Mouse (Mus musculus) hindbrain, embryonic 11.5 days (tissue): Measurements from ENCODE around the gene Fyttd1. TPM values are rescaled to one million over a fixed set of nuclear protein-coding genes. Genes with fewer than 3 reads are reported as not detected.
"Not testable (repeated sequence)": the region's sequence is repeated elsewhere in the genome, so short reads cannot be mapped to it uniquely, and the experiment has no call there.

Source experiments
- ATAC-seq: fragments of 200-750 bp; cut with Nextera tagmentation; 2 replicates; pipeline ENCODE4 v1.8.0; 2017; ENCODE audit warnings: mild to moderate bottlenecking, moderate TSS enrichment, moderate library complexity; ENCODE audit not compliant: low FRiP score
- DNase-seq: peaks from one replicate; pipeline ENCODE4 v3.0.0-alpha.2; 2015; ENCODE audit warnings: low spot score
- H3K27ac ChIP-seq: fragments of 300-500 bp; sonication (generic); 2 replicates; pipeline ENCODE4 v1.5.1; 2014; ENCODE audit warnings: mild to moderate bottlenecking, low read depth, low read length
- H3K27me3 ChIP-seq: fragments of 300-500 bp; sonication (generic); 2 replicates; pipeline ENCODE4 v1.6.1; 2014; ENCODE audit warnings: mild to moderate bottlenecking, low read length, moderate library complexity, mixed read lengths; ENCODE audit not compliant: control insufficient read depth, insufficient read depth
- H3K36me3 ChIP-seq: fragments of 300-500 bp; sonication (generic); 2 replicates; pipeline ENCODE4 v1.6.1; 2014; ENCODE audit warnings: mild to moderate bottlenecking, low read length, moderate library complexity, mixed read lengths; ENCODE audit not compliant: control insufficient read depth, insufficient read depth
- H3K4me1 ChIP-seq: fragments of 300-500 bp; sonication (generic); replicated peaks from 2 replicates; pipeline ENCODE4 v1.6.1; 2014; ENCODE audit warnings: low read length, mixed read lengths; ENCODE audit not compliant: control insufficient read depth, insufficient read depth
- H3K4me2 ChIP-seq: fragments of 300-500 bp; sonication (generic); replicated peaks from 2 replicates; pipeline ENCODE4 v1.6.1; 2014; ENCODE audit warnings: mild to moderate bottlenecking, low read depth, low read length
- H3K4me3 ChIP-seq: fragments of 300-500 bp; sonication (generic); 2 replicates; pipeline ENCODE4 v1.5.1; 2014; ENCODE audit warnings: low read depth, low read length
- H3K9ac ChIP-seq: fragments of 300-500 bp; sonication (generic); 2 replicates; pipeline ENCODE4 v1.6.1; 2014; ENCODE audit warnings: low read depth, low read length
- H3K9me3 ChIP-seq: fragments of 300-500 bp; sonication (generic); 2 replicates; pipeline ENCODE4 v1.6.1; 2016; ENCODE audit warnings: low read length; ENCODE audit not compliant: control insufficient read depth
- WGBS: fragments of 180-500 bp; shearing (Covaris S2); extraction: QIAGEN DNeasy Blood & Tissue Kit; methylation state at CpG from one replicate; pipeline ENCODE4 v1.1.7; 2014; 5-methylcytosine and 5-hydroxymethylcytosine counted together
- polyA plus RNA-seq: library from polyadenylated mRNA; unstranded; fragments of >200 nt; fragmentation: Nextera tagmentation; extraction: Ambion mirVana; gene quantifications from 2 replicates; pipeline ENCODE4 v1.2.1, GENCODE M21; 2014

Gene Fyttd1
- polyA plus RNA-seq, 1 experiment from 2014 or later = 141 TPM

DNA sequence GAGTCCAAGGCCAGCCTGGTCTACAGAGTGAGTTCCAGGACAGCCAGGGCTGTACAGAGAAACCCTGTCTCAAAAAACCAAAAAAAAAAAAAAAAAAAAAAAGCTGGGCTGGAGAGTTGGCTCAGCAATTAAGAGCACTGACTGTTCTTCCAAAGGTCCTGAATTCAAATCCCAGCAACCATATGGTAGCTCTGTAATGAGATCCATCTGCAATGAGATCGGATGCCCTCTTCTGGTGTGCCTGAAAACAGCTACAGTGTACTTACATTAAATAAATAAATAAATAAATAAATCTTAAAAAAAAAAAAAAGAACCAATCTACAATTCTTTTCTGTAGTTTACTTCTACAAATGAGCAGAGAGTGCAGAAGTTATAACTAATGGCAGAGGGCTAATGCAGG, 2.0 kb upstream of the Fyttd1 start:
- H3K27me3 ChIP-seq, H3K27ac ChIP-seq, H3K4me3 ChIP-seq, H3K36me3 ChIP-seq, ATAC-seq, H3K9ac ChIP-seq, H3K9me3 ChIP-seq, H3K4me1 ChIP-seq, H3K4me2 ChIP-seq, DNase-seq: not testable (repeated sequence)
- WGBS = 57% methylated on average over 1 of the region's 1 CpGs

DNA sequence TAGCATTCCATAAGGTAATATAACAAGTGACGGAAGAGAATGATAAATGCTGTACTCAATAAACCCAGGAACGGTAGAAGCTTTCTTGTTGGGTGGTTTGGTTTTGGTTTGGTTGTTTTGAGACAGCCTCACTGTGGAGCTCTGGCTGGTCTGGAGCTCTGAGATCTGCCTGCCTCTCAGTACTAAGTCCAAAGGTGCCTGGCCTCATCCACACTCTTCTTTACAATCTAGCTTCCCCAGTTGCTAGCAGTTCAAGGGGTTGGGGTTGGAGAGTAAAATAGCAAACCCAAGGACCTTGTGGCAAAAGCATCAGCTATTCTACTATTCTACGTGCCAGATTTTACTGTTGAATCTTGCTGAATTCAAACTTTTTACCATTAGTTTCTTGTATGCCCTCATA, 1.5 kb upstream of the Fyttd1 start:
- ATAC-seq = no peak
- no peaks in the 10 kb centered on the region for H3K36me3 ChIP-seq
- peaks cover 2% of the 10 kb centered on the region for H3K4me1 ChIP-seq
- DNase-seq = no peak
- H3K4me3 ChIP-seq = no peak overlapping the region
- no peak overlapping the region for H3K9ac ChIP-seq
- WGBS = 93% methylated on average over 3 of the region's 3 CpGs
- H3K27ac ChIP-seq = no peak overlapping the region
- H3K9me3 ChIP-seq = no peaks in the 10 kb centered on the region
- H3K27me3 ChIP-seq = no peaks in the 10 kb centered on the region
- H3K4me2 ChIP-seq = no peak overlapping the region

DNA sequence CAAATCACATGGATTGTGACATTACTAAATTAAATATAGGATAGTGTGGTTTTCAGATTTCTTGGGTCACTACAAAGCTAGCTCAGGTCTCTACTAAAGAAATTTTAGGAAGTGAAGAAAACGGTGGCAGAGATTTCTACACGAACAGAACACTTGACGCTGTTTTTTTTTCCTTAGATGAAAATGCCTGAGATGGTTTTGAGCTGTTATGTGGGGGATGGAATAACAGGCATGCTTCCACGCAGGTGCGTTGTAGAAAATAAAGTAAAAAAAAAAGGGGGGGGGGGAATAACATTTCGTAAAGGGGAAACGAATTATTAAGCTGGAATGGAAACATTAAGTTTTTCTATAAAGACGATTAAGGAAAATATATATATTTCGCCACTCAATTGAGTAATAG, 469 bp upstream of the Fyttd1 start:
- Histone ChIP-seq H3K36me3 (no peaks in the 10 kb centered on the region), H3K9me3 (no peaks in the 10 kb centered on the region), H3K9ac (peak overlapping the region; percentile 84; the same call in 1 of the 2 replicates), H3K27me3 (no peaks in the 10 kb centered on the region), H3K4me2 (peak overlapping the region; percentile 80), H3K27ac (no peak overlapping the region), H3K4me3 (peak overlapping the region; percentile 92), H3K4me1 (peaks cover 2% of the 10 kb centered on the region)
- 36% methylated on average over 9 of the region's 9 CpGs for WGBS
- ATAC-seq (no peak), DNase-seq (no peak)

DNA sequence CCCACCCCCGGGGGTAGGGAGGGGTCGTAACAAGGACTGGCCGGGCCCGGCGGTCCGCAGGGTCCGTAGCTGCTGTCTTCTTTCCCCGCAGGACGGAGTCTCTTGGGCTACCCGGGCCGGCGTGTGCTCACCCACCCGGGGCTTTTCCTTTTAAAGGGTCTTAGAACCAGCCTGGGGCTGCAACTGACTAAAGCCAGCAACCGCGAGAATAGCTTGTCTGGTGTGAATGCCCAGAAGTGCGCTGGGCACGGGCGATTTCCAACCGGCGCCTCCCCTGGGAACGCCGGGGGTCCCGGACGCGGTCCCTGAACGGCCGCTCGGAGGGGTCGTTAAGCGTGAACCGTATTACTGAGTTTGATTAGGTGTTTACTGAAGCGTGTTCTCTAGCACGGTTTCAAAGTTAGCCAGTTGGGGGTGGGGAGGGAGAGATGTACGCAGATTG, 878 bp downstream of the Fyttd1 start:
- DNase-seq (peak; percentile 63), ATAC-seq (peak; percentile 77; the same call in 1 of the 2 replicates)
- Histone ChIP-seq H3K4me3 (peak overlapping the region; percentile 92), H3K9ac (peak overlapping the region; percentile 84), H3K27me3 (no peaks in the 10 kb centered on the region), H3K9me3 (no peaks in the 10 kb centered on the region), H3K4me2 (peak overlapping the region; percentile 80), H3K27ac (peak overlapping the region; percentile 83), H3K4me1 (peaks cover 2% of the 10 kb centered on the region), H3K36me3 (no peaks in the 10 kb centered on the region)
- WGBS = under 1% methylated on average over 34 of the region's 34 CpGs

DNA sequence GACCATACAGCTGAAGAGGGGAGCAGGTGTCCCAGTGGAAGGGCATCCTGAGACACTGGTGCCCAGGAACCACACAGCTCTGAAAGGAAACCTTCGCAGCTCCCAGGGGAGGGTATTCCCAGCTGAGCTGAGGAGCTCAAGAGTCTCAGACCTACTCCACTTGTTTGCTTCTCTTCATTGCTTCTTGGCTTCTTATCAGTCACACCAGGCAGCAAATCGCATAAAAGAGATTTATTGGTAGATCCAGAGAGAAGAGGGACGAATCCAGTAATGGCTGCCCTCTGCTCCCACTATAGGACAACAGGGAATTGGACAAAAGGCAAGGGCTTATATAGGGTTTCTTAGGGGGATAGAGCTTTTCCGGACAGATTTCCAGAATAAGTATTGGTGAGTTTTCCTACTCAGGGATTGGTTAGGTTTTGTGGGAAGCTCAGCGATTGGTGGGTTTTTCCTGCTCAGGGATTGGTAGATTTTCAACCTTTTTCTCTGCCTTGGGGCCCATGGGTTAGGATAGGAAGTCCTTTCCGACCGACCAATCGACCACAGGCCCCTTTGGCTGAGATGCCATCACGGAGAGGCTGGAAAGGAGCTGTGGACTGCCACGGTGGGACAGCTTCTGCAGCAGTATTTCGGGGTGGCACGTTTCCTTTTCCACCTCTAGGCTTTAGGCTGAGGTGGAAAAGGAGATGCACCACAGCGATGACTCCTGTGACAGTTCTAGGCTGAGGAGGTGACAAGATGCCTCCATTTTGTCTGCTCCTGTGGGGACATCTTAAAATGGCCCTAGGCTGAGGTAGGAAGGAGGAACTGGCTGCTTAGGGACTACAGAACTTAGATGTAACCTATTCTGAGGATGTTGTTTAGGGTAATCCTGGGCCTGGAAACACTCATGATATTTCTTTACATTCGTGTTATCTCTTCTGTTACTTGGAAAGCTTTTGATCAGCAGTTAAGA, 1.9 kb downstream of the Fyttd1 start:
- H3K9ac ChIP-seq = no peak overlapping the region; the same call in 1 of the 2 replicates
- no peak for ATAC-seq

DNA sequence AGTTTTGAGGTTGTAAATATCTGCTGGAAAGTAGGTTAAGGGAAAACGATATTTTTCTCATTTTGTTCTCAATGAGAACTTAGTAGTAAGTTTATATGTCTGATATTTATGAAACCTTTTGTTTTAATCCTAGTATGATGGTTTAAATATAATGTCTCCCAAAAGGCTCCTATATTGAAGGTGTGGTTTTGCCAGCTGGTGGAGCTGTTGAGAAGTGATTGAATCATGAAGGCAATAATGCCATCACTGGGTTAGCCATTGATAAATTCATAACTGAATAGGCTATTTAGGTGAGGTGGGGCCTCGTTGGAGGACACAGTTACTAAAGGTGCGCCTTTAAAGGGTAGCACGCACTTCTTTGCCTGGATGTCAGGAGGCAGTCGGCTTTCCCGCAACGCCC, 4.2 kb downstream of the Fyttd1 start:
- ATAC-seq (no peak), DNase-seq (no peak)
- 81% methylated on average over 7 of the region's 7 CpGs for WGBS
- Histone ChIP-seq H3K27me3 (no peaks in the 10 kb centered on the region), H3K9me3 (no peaks in the 10 kb centered on the region), H3K4me1 (peaks cover 2% of the 10 kb centered on the region), H3K9ac (no peak overlapping the region), H3K4me2 (no peak overlapping the region), H3K4me3 (no peak overlapping the region), H3K27ac (no peak overlapping the region), H3K36me3 (no peaks in the 10 kb centered on the region)

More for the DNA sequence above, 1.9 kb downstream of the Fyttd1 start:
- H3K9me3 ChIP-seq = no peaks in the 10 kb centered on the region
- no peaks in the 10 kb centered on the region for H3K27me3 ChIP-seq
- H3K36me3 ChIP-seq = no peaks in the 10 kb centered on the region
- 87% methylated on average over 14 of the region's 14 CpGs for whole genome bisulfite sequencing
- DNase-seq = peak; percentile 9
- H3K4me2 ChIP-seq = peak overlapping the region; percentile 80
- peak overlapping the region; percentile 92 for H3K4me3 ChIP-seq
- peaks cover 2% of the 10 kb centered on the region for H3K4me1 ChIP-seq
- H3K27ac ChIP-seq = no peak overlapping the region

DNA sequence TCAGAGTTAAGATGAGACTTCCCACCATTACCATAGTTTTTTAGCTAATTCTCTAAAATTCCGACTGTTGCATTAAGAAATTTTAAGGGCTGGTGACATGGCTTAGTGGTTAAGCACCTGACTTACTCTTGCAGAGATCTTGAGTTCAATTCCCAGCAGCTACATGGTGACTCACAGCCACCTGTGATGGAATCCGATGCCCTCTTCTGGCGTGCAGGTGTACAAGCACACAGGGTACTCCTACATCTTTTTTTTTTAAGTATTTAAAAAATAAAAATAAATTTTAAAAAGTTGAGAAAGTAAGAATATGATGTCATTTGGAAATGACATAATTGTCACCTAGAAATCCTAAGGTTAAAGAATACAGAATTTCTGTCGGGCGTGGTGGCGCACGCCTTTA, 10.7 kb downstream of the Fyttd1 start:
- Histone ChIP-seq H3K36me3 (peaks cover 4% of the 10 kb centered on the region; the same call in 1 of the 2 replicates), H3K9me3 (no peaks in the 10 kb centered on the region), H3K27ac (no peak overlapping the region), H3K9ac (no peak overlapping the region), H3K4me1 (no peaks in the 10 kb centered on the region), H3K27me3 (no peaks in the 10 kb centered on the region), H3K4me2 (no peak overlapping the region), H3K4me3 (no peak overlapping the region)
- WGBS = 90% methylated on average over 7 of the region's 7 CpGs
- DNase-seq (no peak), ATAC-seq (no peak)

DNA sequence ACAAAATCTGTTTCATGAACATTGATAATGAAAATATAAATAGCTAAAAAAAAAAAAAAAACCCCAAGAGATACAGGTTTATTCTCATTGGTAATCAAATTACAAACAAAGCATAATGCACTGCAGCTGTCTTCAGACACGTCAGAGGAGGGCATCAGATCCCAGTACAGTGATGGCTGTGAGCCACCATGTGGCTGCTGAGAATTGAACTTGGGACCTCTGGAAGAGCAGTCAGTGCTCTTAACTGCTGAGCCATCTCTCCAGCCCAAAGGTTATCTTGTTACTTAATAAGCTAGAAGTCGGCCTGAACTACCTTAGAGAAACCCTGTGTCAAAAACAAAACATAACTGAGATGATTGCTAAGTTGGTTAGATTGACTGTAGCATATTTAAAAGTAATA, 12.6 kb downstream of the Fyttd1 start:
- ATAC-seq = no peak
- WGBS = 67% methylated on average over 2 of the region's 2 CpGs
- DNase-seq = no peak
- Histone ChIP-seq H3K4me1 (no peaks in the 10 kb centered on the region), H3K4me2 (no peak overlapping the region), H3K4me3 (no peak overlapping the region), H3K36me3 (peaks cover 4% of the 10 kb centered on the region; the same call in 1 of the 2 replicates), H3K9me3 (no peaks in the 10 kb centered on the region), H3K9ac (no peak overlapping the region), H3K27me3 (no peaks in the 10 kb centered on the region), H3K27ac (no peak overlapping the region)

DNA sequence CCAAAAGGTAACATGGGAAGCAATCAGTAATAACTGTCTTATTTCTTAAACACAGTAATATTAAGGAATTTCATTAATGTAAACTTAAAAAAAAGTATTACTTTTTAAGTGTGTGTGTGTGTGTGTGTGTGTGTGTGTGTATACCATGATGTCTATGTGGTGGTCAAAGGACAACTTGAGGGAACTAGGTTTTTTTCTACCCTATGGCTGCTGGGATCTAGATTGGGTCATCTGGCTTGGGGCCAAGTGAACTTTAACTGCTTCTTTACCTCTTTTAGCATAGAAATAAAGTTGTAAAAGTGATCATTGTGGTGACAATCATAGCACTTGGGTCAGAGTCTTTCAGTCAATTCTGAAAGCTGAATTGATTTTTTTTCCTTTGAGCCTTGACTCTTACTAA, 18.8 kb downstream of the Fyttd1 start:
- H3K9ac ChIP-seq = no peak overlapping the region
- H3K27ac ChIP-seq = no peak overlapping the region
- no peaks in the 10 kb centered on the region for H3K9me3 ChIP-seq
- H3K4me1 ChIP-seq = no peaks in the 10 kb centered on the region
- H3K4me3 ChIP-seq = no peak overlapping the region
- no peak for ATAC-seq
- no peak overlapping the region for H3K4me2 ChIP-seq
- H3K36me3 ChIP-seq = peaks cover 6% of the 10 kb centered on the region; the same call in 1 of the 2 replicates
- no peak for DNase-seq
- no peaks in the 10 kb centered on the region for H3K27me3 ChIP-seq
